Mouse (Mus musculus): Measurements from ENCODE around the gene Gm20388. TPM values are rescaled to one million over a fixed set of nuclear protein-coding genes. Genes with fewer than 3 reads are reported as not detected.
"Not testable (repeated sequence)": the region's sequence is repeated elsewhere in the genome, so short reads cannot be mapped to it uniquely, and the experiment has no call there.

Gm20388 gene
- total RNA-seq, 2 experiments from 2014 or later = 10.7 TPM; not detected in 1

GRCm38 (mm10) chr8:122997963-122998362 lies 3087.3 kb downstream of the Gm20388 start:
- DNase-seq (ENCODE audit: low spot score in 2 of 2) = no peak

GRCm38 (mm10) chr8:123000311-123000710 lies 3089.7 kb downstream of the Gm20388 start:
- DNase-seq (ENCODE audit: low spot score in 2 of 2) = no peak

GRCm38 (mm10) chr8:123004033-123004922 lies 3093.6 kb downstream of the Gm20388 start:
- DNase-seq (ENCODE audit: low spot score in 2 of 2) = no peak

GRCm38 (mm10) chr8:123005328-123005727 lies 3094.7 kb downstream of the Gm20388 start:
- DNase-seq (ENCODE audit: low spot score in 2 of 2) = no peak

GRCm38 (mm10) chr8:123005805-123006204 lies 3095.2 kb downstream of the Gm20388 start:
- no peak for DNase-seq (ENCODE audit: low spot score in 2 of 2)

GRCm38 (mm10) chr8:123011321-123011720 lies 3100.7 kb downstream of the Gm20388 start:
- DNase-seq (ENCODE audit: low spot score in 2 of 2) = no peak

GRCm38 (mm10) chr8:123014429-123014828 lies 3103.8 kb downstream of the Gm20388 start:
- DNase-seq (ENCODE audit: low spot score in 2 of 2) = no peak

GRCm38 (mm10) chr8:123015074-123015473 lies 3104.4 kb downstream of the Gm20388 start:
- no peak for DNase-seq (ENCODE audit: low spot score in 2 of 2)

GRCm38 (mm10) chr8:123017143-123017542 lies 3106.5 kb downstream of the Gm20388 start:
- DNase-seq (ENCODE audit: low spot score in 2 of 2) = no peak

GRCm38 (mm10) chr8:123018484-123019164 lies 3108.0 kb downstream of the Gm20388 start:
- DNase-seq (ENCODE audit: low spot score in 2 of 2) = no peak

- no peak for DNase-seq (ENCODE audit: low spot score in 2 of 2)
Measured at GRCm38 (mm10) chr8:123020084-123020483, 3109.4 kb downstream of the Gm20388 start.

- no peak for DNase-seq (ENCODE audit: low spot score in 2 of 2)
Measured at GRCm38 (mm10) chr8:123020859-123021258, 3110.2 kb downstream of the Gm20388 start.

- no peak for DNase-seq (ENCODE audit: low spot score in 2 of 2)
Measured at GRCm38 (mm10) chr8:123021259-123021658, 3110.6 kb downstream of the Gm20388 start.

GRCm38 (mm10) chr8:123022727-123023126 lies 3112.1 kb downstream of the Gm20388 start:
- DNase-seq (ENCODE audit: low spot score in 2 of 2) = no peak

GRCm38 (mm10) chr8:123024226-123024625 lies 3113.6 kb downstream of the Gm20388 start:
- no peak for DNase-seq (ENCODE audit: low spot score in 2 of 2)

GRCm38 (mm10) chr8:123025951-123026351 lies 3115.3 kb downstream of the Gm20388 start:
- no peak for DNase-seq (ENCODE audit: low spot score in 2 of 2)

GRCm38 (mm10) chr8:123027786-123028185 lies 3117.1 kb downstream of the Gm20388 start:
- no peak for DNase-seq (ENCODE audit: low spot score in 2 of 2)

GRCm38 (mm10) chr8:123030091-123030490 lies 3119.4 kb downstream of the Gm20388 start:
- not testable (repeated sequence) for DNase-seq (ENCODE audit: low spot score in 2 of 2)

- no peak for DNase-seq (ENCODE audit: low spot score in 2 of 2)
Measured at GRCm38 (mm10) chr8:123031321-123031978, 3120.8 kb downstream of the Gm20388 start.

GRCm38 (mm10) chr8:123032730-123033129 lies 3122.1 kb downstream of the Gm20388 start:
- no peak for DNase-seq (ENCODE audit: low spot score in 2 of 2)

- no peak for DNase-seq (ENCODE audit: low spot score in 2 of 2)
Measured at GRCm38 (mm10) chr8:123033431-123033830, 3122.8 kb downstream of the Gm20388 start.

- no peak for DNase-seq (ENCODE audit: low spot score in 2 of 2)
Measured at GRCm38 (mm10) chr8:123034171-123034570, 3123.5 kb downstream of the Gm20388 start.

Data from layer of hippocampus, adult 18-20 months (tissue).